Mouse (Mus musculus): Measurements from ENCODE around the gene Gm2a. TPM values are rescaled to one million over a fixed set of nuclear protein-coding genes. Genes with fewer than 3 reads are reported as not detected.

Gm2a gene
- polyA plus RNA-seq, 1 experiment from 2014 or later, result 7.2 TPM

DNA sequence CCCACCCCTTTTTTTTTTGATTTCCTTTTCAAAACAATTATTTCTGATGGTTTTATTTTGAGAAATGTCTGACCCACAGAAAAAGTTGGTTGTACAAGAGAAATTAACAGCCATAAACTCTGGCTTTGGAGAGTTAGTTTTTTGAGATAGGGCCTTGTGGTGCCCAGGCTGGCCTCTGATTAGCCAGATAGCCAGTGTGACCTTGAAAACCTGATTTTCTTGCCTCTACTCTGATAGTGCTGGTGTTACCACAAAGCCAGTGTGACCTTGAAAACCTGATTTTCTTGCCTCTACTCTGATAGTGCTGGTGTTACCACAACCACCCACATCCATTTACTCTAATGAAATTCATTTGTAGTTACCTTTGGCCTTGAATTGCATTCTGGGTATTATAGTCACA, 39.7 kb downstream of the Gm2a start:
- Histone ChIP-seq H3K27me3 (ENCODE audit: low read depth, poor library complexity, severe bottlenecking) (no peaks in the 10 kb centered on the region), H3K9me3 (replicated peaks) (no peaks in the 10 kb centered on the region), H3K4me1 (no peaks in the 10 kb centered on the region), H3K36me3 (no peaks in the 10 kb centered on the region), H3K27ac (no peak overlapping the region), H3K4me3 (no peak overlapping the region)
- DNase-seq (ENCODE audit: low spot score), result no peak

DNA sequence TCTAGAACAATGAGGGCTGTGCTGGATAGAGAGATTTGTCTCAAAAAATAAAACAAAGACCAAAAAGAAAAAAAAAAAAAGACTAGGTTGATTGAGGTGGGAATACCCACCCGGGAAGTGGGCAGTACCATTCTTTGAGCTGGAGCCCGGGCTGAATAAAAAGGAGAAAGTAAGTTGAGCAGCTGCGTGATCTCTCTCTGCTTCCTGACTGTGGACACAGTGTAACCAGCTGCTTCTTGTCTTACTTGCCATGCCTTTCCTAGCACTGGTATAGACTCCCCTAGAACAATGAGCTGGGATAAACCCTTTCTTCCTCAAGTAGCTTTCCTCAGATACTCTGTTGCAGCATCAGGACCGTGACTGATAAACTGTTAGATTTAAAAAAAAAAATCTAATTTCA, 43.6 kb downstream of the Gm2a start:
- Histone ChIP-seq H3K27me3 (ENCODE audit: low read depth, poor library complexity, severe bottlenecking) (no peaks in the 10 kb centered on the region), H3K27ac (no peak overlapping the region), H3K9me3 (replicated peaks) (no peaks in the 10 kb centered on the region), H3K36me3 (no peaks in the 10 kb centered on the region), H3K4me1 (no peaks in the 10 kb centered on the region), H3K4me3 (no peak overlapping the region)
- no peak for DNase-seq (ENCODE audit: low spot score)
- 96% methylated on average over 4 of the region's 4 CpGs for WGBS

- H3K27me3 ChIP-seq (ENCODE audit: low read depth, poor library complexity, severe bottlenecking), result no peaks in the 10 kb centered on the region
- H3K4me3 ChIP-seq, result no peak overlapping the region
- H3K4me1 ChIP-seq, result no peaks in the 10 kb centered on the region
- no peaks in the 10 kb centered on the region for H3K9me3 ChIP-seq (replicated peaks)
- WGBS, result 73% methylated on average over 5 of the region's 5 CpGs
- no peak overlapping the region for H3K27ac ChIP-seq
- DNase-seq (ENCODE audit: low spot score), result no peak
- no peaks in the 10 kb centered on the region for H3K36me3 ChIP-seq
These were observed 46.1 kb downstream of the Gm2a start for GRCm38 (mm10) chr11:55144011-55144410.

DNA sequence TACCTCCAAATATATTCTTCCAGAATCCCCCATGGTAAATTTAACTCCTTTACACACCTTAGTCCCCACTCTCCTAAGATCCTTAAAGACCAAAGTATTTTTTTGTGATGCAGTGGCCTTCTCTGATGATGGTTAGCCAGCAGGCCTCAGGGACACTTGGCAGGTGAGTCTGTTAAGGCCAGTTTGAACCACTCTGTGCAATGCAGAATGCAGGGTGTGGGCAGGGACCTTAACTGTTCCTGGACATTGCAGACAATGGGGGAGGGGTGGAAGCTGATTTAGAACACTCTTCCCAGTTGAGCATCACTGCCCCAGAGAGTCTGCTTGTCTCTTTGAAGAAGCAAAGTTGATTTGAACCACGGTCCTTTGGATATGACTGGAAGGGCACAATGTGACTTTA, 48.9 kb downstream of the Gm2a start:
- no peak overlapping the region for H3K4me3 ChIP-seq
- no peak for DNase-seq (ENCODE audit: low spot score)
- no peak overlapping the region for H3K27ac ChIP-seq
- H3K4me1 ChIP-seq, result no peaks in the 10 kb centered on the region
- H3K9me3 ChIP-seq (replicated peaks), result no peaks in the 10 kb centered on the region
- 78% methylated on average over 1 of the region's 1 CpGs for WGBS
- H3K36me3 ChIP-seq, result no peaks in the 10 kb centered on the region
- no peaks in the 10 kb centered on the region for H3K27me3 ChIP-seq (ENCODE audit: low read depth, poor library complexity, severe bottlenecking)

- DNase-seq (ENCODE audit: low spot score), result no peak
- Histone ChIP-seq H3K4me1 (no peaks in the 10 kb centered on the region), H3K9me3 (replicated peaks) (no peaks in the 10 kb centered on the region), H3K27me3 (ENCODE audit: low read depth, poor library complexity, severe bottlenecking) (no peaks in the 10 kb centered on the region), H3K36me3 (no peaks in the 10 kb centered on the region), H3K27ac (no peak overlapping the region), H3K4me3 (no peak overlapping the region)
- 82% methylated on average over 6 of the region's 6 CpGs for WGBS
These were observed 49.5 kb downstream of the Gm2a start for GRCm38 (mm10) chr11:55147423-55147822.

- H3K4me1 ChIP-seq, result no peaks in the 10 kb centered on the region
- no peaks in the 10 kb centered on the region for H3K9me3 ChIP-seq (replicated peaks)
- no peak for DNase-seq (ENCODE audit: low spot score)
- H3K4me3 ChIP-seq, result no peak overlapping the region
- H3K27me3 ChIP-seq (ENCODE audit: low read depth, poor library complexity, severe bottlenecking), result no peaks in the 10 kb centered on the region
- no peak overlapping the region for H3K27ac ChIP-seq
- no peaks in the 10 kb centered on the region for H3K36me3 ChIP-seq
- 82% methylated on average over 4 of the region's 4 CpGs for WGBS
These were observed 50.5 kb downstream of the Gm2a start for GRCm38 (mm10) chr11:55148461-55148860.

DNA sequence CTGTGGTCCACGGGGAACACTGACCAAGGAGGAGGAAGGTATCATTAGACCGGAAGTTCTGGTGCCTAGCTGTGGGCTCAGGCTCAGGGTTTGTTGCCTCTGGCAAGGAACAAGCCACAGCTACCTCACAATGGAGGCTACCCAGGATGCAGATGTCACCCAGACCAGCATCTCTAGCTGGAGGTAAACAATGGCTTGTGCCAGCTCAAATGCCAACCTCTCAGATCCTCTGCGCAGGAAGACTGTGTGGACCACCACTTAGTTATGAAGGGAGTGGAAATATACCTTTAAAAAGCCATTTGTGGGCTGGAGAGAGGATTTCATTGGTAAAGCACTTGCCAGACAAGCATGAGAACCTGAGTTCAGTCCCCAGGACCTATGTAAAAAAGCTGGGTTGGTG, 53.7 kb downstream of the Gm2a start, which contains the start of gene Slc36a3:
Gene Slc36a3, minus strand, starts transcription at position 101 of the 400 bp plus-strand sequence.
- no peak within 1 kb of the TSS for H3K27ac ChIP-seq
- H3K27me3 ChIP-seq (ENCODE audit: low read depth, poor library complexity, severe bottlenecking), result no peaks in the 10 kb centered on the region
- no peak for DNase-seq (ENCODE audit: low spot score)
- WGBS, result 89% methylated on average over 3 of the region's 3 CpGs
- H3K4me1 ChIP-seq, result no peaks in the 10 kb centered on the region
- no peak within 1 kb of the TSS for H3K4me3 ChIP-seq
- no peaks in the 10 kb centered on the region for H3K36me3 ChIP-seq
- H3K9me3 ChIP-seq (replicated peaks), result no peaks in the 10 kb centered on the region

- no peak for DNase-seq (ENCODE audit: low spot score)
- H3K9me3 ChIP-seq (replicated peaks), result no peaks in the 10 kb centered on the region
- H3K4me1 ChIP-seq, result no peaks in the 10 kb centered on the region
- no peaks in the 10 kb centered on the region for H3K36me3 ChIP-seq
- H3K27me3 ChIP-seq (ENCODE audit: low read depth, poor library complexity, severe bottlenecking), result no peaks in the 10 kb centered on the region
- no peak overlapping the region for H3K27ac ChIP-seq
- 71% methylated on average over 3 of the region's 3 CpGs for WGBS
- H3K4me3 ChIP-seq, result no peak overlapping the region
These were observed 56.6 kb downstream of the Gm2a start for GRCm38 (mm10) chr11:55154398-55155069.

- no peak overlapping the region for H3K27ac ChIP-seq
- no peak overlapping the region for H3K4me3 ChIP-seq
- H3K9me3 ChIP-seq (replicated peaks), result no peaks in the 10 kb centered on the region
- DNase-seq (ENCODE audit: low spot score), result no peak
- H3K27me3 ChIP-seq (ENCODE audit: low read depth, poor library complexity, severe bottlenecking), result no peaks in the 10 kb centered on the region
- no peaks in the 10 kb centered on the region for H3K36me3 ChIP-seq
- no peaks in the 10 kb centered on the region for H3K4me1 ChIP-seq
- 80% methylated on average over 6 of the region's 6 CpGs for WGBS
These were observed 57.1 kb downstream of the Gm2a start for GRCm38 (mm10) chr11:55155070-55155421.

- no peaks in the 10 kb centered on the region for H3K27me3 ChIP-seq (ENCODE audit: low read depth, poor library complexity, severe bottlenecking)
- H3K9me3 ChIP-seq (replicated peaks), result no peaks in the 10 kb centered on the region
- peak; percentile 74 for DNase-seq (ENCODE audit: low spot score)
- H3K27ac ChIP-seq, result no peak overlapping the region
- no peaks in the 10 kb centered on the region for H3K36me3 ChIP-seq
- H3K4me1 ChIP-seq, result no peaks in the 10 kb centered on the region
- H3K4me3 ChIP-seq, result no peak overlapping the region
- WGBS, result 53% methylated on average over 13 of the region's 13 CpGs
These were observed 61.0 kb downstream of the Gm2a start for GRCm38 (mm10) chr11:55158785-55159359.

Other genes with a start within 250 kb of the Gm2a start
- 6.5 and 7.9 TPM in 2 replicates for gene Lyrm7, start 237.2 kb upstream of the Gm2a start, polyA plus RNA-seq (2016; fragmentation: Nextera tagmentation; extraction: Ambion mirVana)
- gene Hint1, start 231.7 kb upstream of the Gm2a start, polyA plus RNA-seq (2016; fragmentation: Nextera tagmentation; extraction: Ambion mirVana), result 550 and 645 TPM in 2 replicates
- 52.0 and 60.7 TPM in 2 replicates for gene Gpx3, start 195.7 kb upstream of the Gm2a start, polyA plus RNA-seq (2016; fragmentation: Nextera tagmentation; extraction: Ambion mirVana)
- gene Tnip1, start 135.2 kb upstream of the Gm2a start, polyA plus RNA-seq (2016; fragmentation: Nextera tagmentation; extraction: Ambion mirVana), result 10.0 and 14.0 TPM in 2 replicates
- 53.5 and 69.1 TPM in 2 replicates for gene Anxa6, start 64.7 kb upstream of the Gm2a start, polyA plus RNA-seq (2016; fragmentation: Nextera tagmentation; extraction: Ambion mirVana)
- 0.61 and 0.85 TPM in 2 replicates for gene Ccdc69, start 20.0 kb upstream of the Gm2a start, polyA plus RNA-seq (2016; fragmentation: Nextera tagmentation; extraction: Ambion mirVana)
- gene Slc36a3, start 53.6 kb downstream of the Gm2a start, polyA plus RNA-seq (2016; fragmentation: Nextera tagmentation; extraction: Ambion mirVana), result not detected in 2 replicates
- gene Slc36a2, start 87.0 kb downstream of the Gm2a start, polyA plus RNA-seq (2016; fragmentation: Nextera tagmentation; extraction: Ambion mirVana), result 0.06 and 0.29 TPM in 2 replicates
- 1.2 TPM in 2 replicates for gene Slc36a1, start 106.2 kb downstream of the Gm2a start, polyA plus RNA-seq (2016; fragmentation: Nextera tagmentation; extraction: Ambion mirVana)
- 0.20 TPM in 2 replicates for gene Fat2, start 238.4 kb downstream of the Gm2a start, polyA plus RNA-seq (2016; fragmentation: Nextera tagmentation; extraction: Ambion mirVana)